Mouse (Mus musculus) kidney, postnatal 25 days (tissue): Measurements from ENCODE around the gene Negr1.

Source experiments
- DNase-seq, 2 experiments: peaks; one replicate each; pipeline ENCODE4 v3.0.0; 2021; ENCODE audit warnings: mixed read lengths in 2 of 2

Negr1 gene

GRCm38 (mm10) chr3:156690059-156690605 lies 128.5 kb downstream of the Negr1 start:
- no peak for DNase-seq

GRCm38 (mm10) chr3:156698687-156699086 lies 137.1 kb downstream of the Negr1 start:
- DNase-seq, result no peak

- DNase-seq, result no peak
These were observed 141.6 kb downstream of the Negr1 start for GRCm38 (mm10) chr3:156703241-156703640.

- DNase-seq, result no peak
These were observed 148.6 kb downstream of the Negr1 start for GRCm38 (mm10) chr3:156710240-156710639.

- no peak for DNase-seq
These were observed 149.1 kb downstream of the Negr1 start for GRCm38 (mm10) chr3:156710693-156711092.

- DNase-seq, result no peak
These were observed 174.7 kb downstream of the Negr1 start for GRCm38 (mm10) chr3:156736335-156736734.

GRCm38 (mm10) chr3:156739529-156739928 lies 177.9 kb downstream of the Negr1 start:
- DNase-seq, result no peak

GRCm38 (mm10) chr3:156743266-156743665 lies 181.7 kb downstream of the Negr1 start:
- DNase-seq, result no peak

- no peak for DNase-seq
These were observed 183.7 kb downstream of the Negr1 start for GRCm38 (mm10) chr3:156745218-156745770.

GRCm38 (mm10) chr3:156747456-156747855 lies 185.9 kb downstream of the Negr1 start:
- DNase-seq, result no peak

- no peak for DNase-seq
These were observed 192.3 kb downstream of the Negr1 start for GRCm38 (mm10) chr3:156753780-156754373.

GRCm38 (mm10) chr3:156754790-156755530 lies 193.4 kb downstream of the Negr1 start:
- DNase-seq, result no peak

GRCm38 (mm10) chr3:156765015-156765414 lies 203.4 kb downstream of the Negr1 start:
- DNase-seq, result no peak

- DNase-seq, result no peak
These were observed 204.7 kb downstream of the Negr1 start for GRCm38 (mm10) chr3:156766171-156766845.

- no peak for DNase-seq
These were observed 210.0 kb downstream of the Negr1 start for GRCm38 (mm10) chr3:156771626-156772025.

- DNase-seq, result no peak
These were observed 210.5 kb downstream of the Negr1 start for GRCm38 (mm10) chr3:156772057-156772456.

GRCm38 (mm10) chr3:156784309-156784852 lies 222.8 kb downstream of the Negr1 start:
- no peak for DNase-seq

- no peak for DNase-seq
These were observed 224.8 kb downstream of the Negr1 start for GRCm38 (mm10) chr3:156786355-156786754.

- no peak for DNase-seq
These were observed 229.6 kb downstream of the Negr1 start for GRCm38 (mm10) chr3:156791234-156791633.

- DNase-seq, result no peak
These were observed 231.1 kb downstream of the Negr1 start for GRCm38 (mm10) chr3:156792743-156793142.

GRCm38 (mm10) chr3:156794091-156794490 lies 232.5 kb downstream of the Negr1 start:
- peak; percentile 40 to 50 for DNase-seq

GRCm38 (mm10) chr3:156794610-156795009 lies 233.0 kb downstream of the Negr1 start:
- peak in 1 of 2 experiments; percentile 17 for DNase-seq
